Mouse (Mus musculus) heart, postnatal 0 days (tissue): ENCODE results near the gene Ucp3. TPM values are rescaled to one million over a fixed set of nuclear protein-coding genes. Genes with fewer than 3 reads are reported as not detected.
A peak's percentile ranks its signal among the peaks of the same experiment; 100 is the strongest.

ENCODE experiments used
- ATAC-seq: fragments of 200-750 bp; cut with Nextera tagmentation; 2 replicates; pipeline ENCODE4 v1.8.0; 2017; ENCODE audit warnings: low read depth, moderate number of reproducible peaks, moderate library complexity; ENCODE audit not compliant: insufficient read depth
- DNase-seq: peaks from one replicate; pipeline ENCODE4 v3.0.0-alpha.2; 2016; ENCODE audit warnings: low spot score
- H3K27ac ChIP-seq: fragments of 300-500 bp; sonication (generic); 2 replicates; pipeline ENCODE4 v1.5.1; 2014; ENCODE audit warnings: low read depth, mild to moderate bottlenecking
- H3K27me3 ChIP-seq: fragments of 300-500 bp; sonication (generic); 2 replicates; pipeline ENCODE4 v1.6.1; 2014; ENCODE audit warnings: low read length, mixed read lengths; ENCODE audit not compliant: control insufficient read depth, insufficient read depth
- H3K36me3 ChIP-seq: fragments of 300-500 bp; sonication (generic); replicated peaks from 2 replicates; pipeline ENCODE4 v1.6.1; 2014; ENCODE audit warnings: low read length, mixed read lengths; ENCODE audit not compliant: control insufficient read depth, insufficient read depth
- H3K4me1 ChIP-seq: fragments of 300-500 bp; sonication (generic); 2 replicates; pipeline ENCODE4 v1.6.1; 2014; ENCODE audit warnings: antibody characterized with exemption; ENCODE audit not compliant: control insufficient read depth, insufficient read depth
- H3K4me2 ChIP-seq: fragments of 300-500 bp; sonication (generic); 2 replicates; pipeline ENCODE4 v1.6.1; 2014; ENCODE audit warnings: low read depth, mild to moderate bottlenecking, low read length, moderate library complexity
- H3K4me3 ChIP-seq: fragments of 300-500 bp; sonication (generic); 2 replicates; pipeline ENCODE4 v1.5.1; 2014; ENCODE audit warnings: low read depth, low read length
- H3K9ac ChIP-seq: fragments of 300-500 bp; sonication (generic); replicated peaks from 2 replicates; pipeline ENCODE4 v1.6.1; 2014; ENCODE audit warnings: low read depth, low read length, mixed read lengths
- H3K9me3 ChIP-seq: fragments of 300-500 bp; sonication (generic); replicated peaks from 2 replicates; pipeline ENCODE4 v1.6.1; 2016; ENCODE audit warnings: low read length; ENCODE audit not compliant: control insufficient read depth
- CTCF ChIP-seq: IDR thresholded peaks from 2 replicates; pipeline ENCODE4 v1.5.1; 2016; ENCODE audit warnings: antibody characterized with exemption, control low read depth, low read depth
- EP300 ChIP-seq: IDR thresholded peaks from 2 replicates; pipeline ENCODE4 v1.6.1; 2016; ENCODE audit warnings: antibody characterized with exemption, low read depth
- WGBS: fragments of 180-500 bp; shearing (Covaris S2); extraction: QIAGEN DNeasy Blood & Tissue Kit; methylation state at CpG from one replicate; pipeline ENCODE4 v1.1.7; 2014; 5-methylcytosine and 5-hydroxymethylcytosine counted together
- polyA plus RNA-seq: library from polyadenylated mRNA; unstranded; fragments of >200 nt; fragmentation: Nextera tagmentation; extraction: Ambion mirVana; gene quantifications from 2 replicates; pipeline ENCODE4 v1.2.1, GENCODE M21; 2015
- total RNA-seq: library from RNA; depleted of rRNA; stranded (reverse); fragments of >200 nt; gene quantifications from 2 replicates; pipeline ENCODE4 v1.2.3, GENCODE M21; 2014; ENCODE audit warnings: low replicate concordance

Ucp3 gene
- total and polyA plus RNA-seq, 2 experiments from 2014 or later: 15.6 to 17.6 TPM

- Histone ChIP-seq H3K4me3 (no peak overlapping the region), H3K4me2 (no peak overlapping the region), H3K36me3 (peaks cover 25% of the 10 kb centered on the region; the same call in 1 of the 2 replicates), H3K27ac (no peak overlapping the region), H3K27me3 (no peaks in the 10 kb centered on the region), H3K9ac (no peak overlapping the region), H3K9me3 (no peaks in the 10 kb centered on the region), H3K4me1 (peaks cover 16% of the 10 kb centered on the region)
- DNase-seq (no peak), ATAC-seq (no peak)
- TF ChIP-seq CTCF: no peak
- TF ChIP-seq EP300: no peak
These were observed 26.7 kb downstream of the Ucp3 start for GRCm38 (mm10) chr7:100499465-100499864.

- 63% methylated on average over 16 of the region's 16 CpGs for WGBS
- no peak overlapping the region for H3K27ac ChIP-seq
These were observed 27.6 kb downstream of the Ucp3 start for GRCm38 (mm10) chr7:100500276-100500977.

GRCm38 (mm10) chr7:100501027-100501843 lies 28.4 kb downstream of the Ucp3 start:
- H3K27ac ChIP-seq: no peak overlapping the region
- ATAC-seq: no peak
- no peaks in the 10 kb centered on the region for H3K27me3 ChIP-seq
- no peak for DNase-seq
- no peak overlapping the region for H3K4me3 ChIP-seq
- H3K9ac ChIP-seq: no peak overlapping the region
- 71% methylated on average over 6 of the region's 6 CpGs for WGBS
- H3K4me2 ChIP-seq: no peak overlapping the region
- peaks cover 25% of the 10 kb centered on the region; the same call in 1 of the 2 replicates for H3K36me3 ChIP-seq
- peaks cover 5% of the 10 kb centered on the region; the same call in 1 of the 2 replicates for H3K4me1 ChIP-seq
- TF ChIP-seq EP300 (no peak), CTCF (no peak)
- H3K9me3 ChIP-seq: no peaks in the 10 kb centered on the region

More at GRCm38 (mm10) chr7:100500276-100500977, 27.6 kb downstream of the Ucp3 start:
- Histone ChIP-seq H3K4me1 (peaks cover 13% of the 10 kb centered on the region), H3K36me3 (peaks cover 25% of the 10 kb centered on the region; the same call in 1 of the 2 replicates), H3K9me3 (no peaks in the 10 kb centered on the region), H3K9ac (no peak overlapping the region), H3K4me3 (no peak overlapping the region), H3K27me3 (no peaks in the 10 kb centered on the region), H3K4me2 (no peak overlapping the region)
- TF ChIP-seq CTCF (no peak), EP300 (peak; percentile 48; the same call in 1 of the 2 replicates)
- DNase-seq (no peak), ATAC-seq (no peak)

- TF ChIP-seq EP300: no peak
- TF ChIP-seq CTCF: no peak
- Histone ChIP-seq H3K9ac (no peak overlapping the region), H3K9me3 (no peaks in the 10 kb centered on the region), H3K36me3 (peaks cover 23% of the 10 kb centered on the region; the same call in 1 of the 2 replicates), H3K27ac (no peak overlapping the region), H3K4me2 (no peak overlapping the region), H3K4me3 (no peak overlapping the region), H3K27me3 (no peaks in the 10 kb centered on the region), H3K4me1 (no peaks in the 10 kb centered on the region)
- ATAC-seq (no peak), DNase-seq (no peak)
- 55% methylated on average over 2 of the region's 2 CpGs for WGBS
These were observed 29.1 kb downstream of the Ucp3 start for GRCm38 (mm10) chr7:100501844-100502373.

- DNase-seq (no peak), ATAC-seq (no peak)
- TF ChIP-seq EP300 (no peak), CTCF (no peak)
- Histone ChIP-seq H3K27me3 (no peaks in the 10 kb centered on the region), H3K9me3 (no peaks in the 10 kb centered on the region), H3K9ac (no peak overlapping the region), H3K27ac (no peak overlapping the region), H3K4me3 (no peak overlapping the region), H3K36me3 (0 out of 2 replicates have a peak, but pooled peaks cover 18% of the 10 kb centered on the region), H3K4me2 (no peak overlapping the region), H3K4me1 (no peaks in the 10 kb centered on the region)
- WGBS: 68% methylated on average over 7 of the region's 7 CpGs
These were observed 29.7 kb downstream of the Ucp3 start for GRCm38 (mm10) chr7:100502374-100502922.
